Mouse (Mus musculus): Measurements from ENCODE around the gene Cd22. TPM values are rescaled to one million over a fixed set of nuclear protein-coding genes. Genes with fewer than 3 reads are reported as not detected.

Gene Cd22
- polyA plus RNA-seq, 1 experiment from 2014 or later: not detected

Other genes starting within 250 kb of the Cd22 start
- gene Etv2, start 244.5 kb downstream of the Cd22 start, polyA plus RNA-seq (2015; fragmentation: Nextera tagmentation; extraction: Ambion mirVana): not detected in 2 replicates
- gene Rbm42, start 230.0 kb downstream of the Cd22 start, polyA plus RNA-seq (2015; fragmentation: Nextera tagmentation; extraction: Ambion mirVana): 167 and 169 TPM in 2 replicates
- gene Haus5, start 215.3 kb downstream of the Cd22 start, polyA plus RNA-seq (2015; fragmentation: Nextera tagmentation; extraction: Ambion mirVana): 36.2 and 38.3 TPM in 2 replicates
- gene Pmis2, start 208.7 kb downstream of the Cd22 start, polyA plus RNA-seq (2015; fragmentation: Nextera tagmentation; extraction: Ambion mirVana): not detected in 2 replicates
- not detected in 2 replicates for gene 2200002J24Rik, start 181.4 kb downstream of the Cd22 start, polyA plus RNA-seq (2015; fragmentation: Nextera tagmentation; extraction: Ambion mirVana)
- 1.1 and 1.9 TPM in 2 replicates for gene Atp4a, start 168.1 kb downstream of the Cd22 start, polyA plus RNA-seq (2015; fragmentation: Nextera tagmentation; extraction: Ambion mirVana)
- 197 and 199 TPM in 2 replicates for gene Tmem147, start 150.8 kb downstream of the Cd22 start, polyA plus RNA-seq (2015; fragmentation: Nextera tagmentation; extraction: Ambion mirVana)
- gene Gapdhs, start 136.7 kb downstream of the Cd22 start, polyA plus RNA-seq (2015; fragmentation: Nextera tagmentation; extraction: Ambion mirVana): 1.1 TPM in 2 replicates
- gene Sbsn, start 128.9 kb downstream of the Cd22 start, polyA plus RNA-seq (2015; fragmentation: Nextera tagmentation; extraction: Ambion mirVana): 1.6 and 2.0 TPM in 2 replicates
- gene Dmkn, start 116.6 kb downstream of the Cd22 start, polyA plus RNA-seq (2015; fragmentation: Nextera tagmentation; extraction: Ambion mirVana): 0.26 and 0.74 TPM in 2 replicates
- 1.3 TPM in 1 of 2 replicates, not detected in the other for gene Krtdap, start 92.4 kb downstream of the Cd22 start, polyA plus RNA-seq (2015; fragmentation: Nextera tagmentation; extraction: Ambion mirVana)
- 0.17 and 0.24 TPM in 2 replicates for gene Ffar2, start 56.6 kb downstream of the Cd22 start, polyA plus RNA-seq (2015; fragmentation: Nextera tagmentation; extraction: Ambion mirVana)
- not detected in 2 replicates for gene Ffar3, start 24.2 kb downstream of the Cd22 start, polyA plus RNA-seq (2015; fragmentation: Nextera tagmentation; extraction: Ambion mirVana)
- not detected in 2 replicates for gene Ffar1, start 18.8 kb downstream of the Cd22 start, polyA plus RNA-seq (2015; fragmentation: Nextera tagmentation; extraction: Ambion mirVana)
- 0.77 and 1.0 TPM in 2 replicates for gene Mag, start 34.5 kb upstream of the Cd22 start, polyA plus RNA-seq (2015; fragmentation: Nextera tagmentation; extraction: Ambion mirVana)
- gene Hamp2, start 44.3 kb upstream of the Cd22 start, polyA plus RNA-seq (2015; fragmentation: Nextera tagmentation; extraction: Ambion mirVana): not detected in 2 replicates
- gene Hamp, start 63.7 kb upstream of the Cd22 start, polyA plus RNA-seq (2015; fragmentation: Nextera tagmentation; extraction: Ambion mirVana): not detected in 2 replicates
- 24.8 and 28.9 TPM in 2 replicates for gene Usf2, start 76.5 kb upstream of the Cd22 start, polyA plus RNA-seq (2015; fragmentation: Nextera tagmentation; extraction: Ambion mirVana)
- 16.0 and 20.0 TPM in 2 replicates for gene Lsr, start 93.1 kb upstream of the Cd22 start, polyA plus RNA-seq (2015; fragmentation: Nextera tagmentation; extraction: Ambion mirVana)
- 0.34 and 0.62 TPM in 2 replicates for gene Fam187b, start 93.4 kb upstream of the Cd22 start, polyA plus RNA-seq (2015; fragmentation: Nextera tagmentation; extraction: Ambion mirVana)
- gene Fxyd5, start 162.1 kb upstream of the Cd22 start, polyA plus RNA-seq (2015; fragmentation: Nextera tagmentation; extraction: Ambion mirVana): 13.4 and 14.7 TPM in 2 replicates
- 49.2 and 60.4 TPM in 2 replicates for gene Fxyd7, start 171.1 kb upstream of the Cd22 start, polyA plus RNA-seq (2015; fragmentation: Nextera tagmentation; extraction: Ambion mirVana)
- 8.2 and 14.7 TPM in 2 replicates for gene Fxyd1, start 176.9 kb upstream of the Cd22 start, polyA plus RNA-seq (2015; fragmentation: Nextera tagmentation; extraction: Ambion mirVana)
- 0.20 and 0.26 TPM in 2 replicates for gene Lgi4, start 179.0 kb upstream of the Cd22 start, polyA plus RNA-seq (2015; fragmentation: Nextera tagmentation; extraction: Ambion mirVana)
- gene Fxyd3, start 196.4 kb upstream of the Cd22 start, polyA plus RNA-seq (2015; fragmentation: Nextera tagmentation; extraction: Ambion mirVana): not detected in 2 replicates
- gene Hpn, start 234.9 kb upstream of the Cd22 start, polyA plus RNA-seq (2015; fragmentation: Nextera tagmentation; extraction: Ambion mirVana): 0.36 TPM in 1 of 2 replicates, not detected in the other
- gene Scn1b, start 246.7 kb upstream of the Cd22 start, polyA plus RNA-seq (2015; fragmentation: Nextera tagmentation; extraction: Ambion mirVana): 4.3 and 4.4 TPM in 2 replicates

Measured in forebrain, embryonic 15.5 days (tissue).